Mouse (Mus musculus) embryonic fibroblast, embryonic 13.5 days (primary cell): ENCODE results near the gene Olfr873.

Experiments
- CTCF ChIP-seq: IDR thresholded peaks from 2 replicates; pipeline ENCODE4 v1.5.1; 2011; ENCODE audit warnings: mild to moderate bottlenecking, control low read depth, low read length, moderate library complexity, borderline replicate concordance; ENCODE audit not compliant: insufficient read depth
- POLR2A ChIP-seq: IDR thresholded peaks from 2 replicates; pipeline ENCODE4 v1.6.1; 2011; ENCODE audit warnings: low read depth, mild to moderate bottlenecking, control low read depth, low read length, moderate library complexity

DNA sequence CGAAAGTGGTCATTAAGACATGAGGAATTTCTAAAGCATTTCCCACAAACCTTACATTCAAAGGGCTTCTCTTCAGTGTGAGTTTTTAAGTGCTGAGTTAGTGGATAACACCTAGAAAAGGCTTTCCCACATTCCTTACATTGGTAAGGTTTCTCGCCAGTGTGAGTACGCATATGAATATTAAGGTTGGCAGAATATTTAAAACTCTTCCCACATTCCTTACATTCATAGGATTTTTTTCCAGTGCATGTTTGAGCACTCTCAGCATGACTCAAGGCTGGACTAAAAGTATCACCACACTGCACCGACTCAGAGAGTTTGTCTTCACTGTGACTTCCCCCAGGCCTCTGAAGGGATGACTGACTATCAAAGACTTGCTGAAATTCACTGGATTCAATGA is 50.2 kb downstream of the Olfr873 start:
- TF ChIP-seq POLR2A (no peak), CTCF (no peak)
